Mouse (Mus musculus) neural tube, postnatal 0 days (tissue): Measurements from ENCODE around the gene Caln1. TPM values are rescaled to one million over a fixed set of nuclear protein-coding genes. Genes with fewer than 3 reads are reported as not detected.

Experiments
- polyA plus RNA-seq: library from polyadenylated mRNA; unstranded; fragments of >200 nt; fragmentation: Nextera tagmentation; extraction: Ambion mirVana; gene quantifications from 2 replicates; pipeline ENCODE4 v1.2.1, GENCODE M21; 2015

Caln1 gene
- 77.0 and 81.1 TPM in 2 replicates for polyA plus RNA-seq

GRCm38 (mm10) chr5:130369237-130369636 lies at the start of gene Caln1:
Caln1 (plus strand) TSS chr5:130369455.

DNA sequence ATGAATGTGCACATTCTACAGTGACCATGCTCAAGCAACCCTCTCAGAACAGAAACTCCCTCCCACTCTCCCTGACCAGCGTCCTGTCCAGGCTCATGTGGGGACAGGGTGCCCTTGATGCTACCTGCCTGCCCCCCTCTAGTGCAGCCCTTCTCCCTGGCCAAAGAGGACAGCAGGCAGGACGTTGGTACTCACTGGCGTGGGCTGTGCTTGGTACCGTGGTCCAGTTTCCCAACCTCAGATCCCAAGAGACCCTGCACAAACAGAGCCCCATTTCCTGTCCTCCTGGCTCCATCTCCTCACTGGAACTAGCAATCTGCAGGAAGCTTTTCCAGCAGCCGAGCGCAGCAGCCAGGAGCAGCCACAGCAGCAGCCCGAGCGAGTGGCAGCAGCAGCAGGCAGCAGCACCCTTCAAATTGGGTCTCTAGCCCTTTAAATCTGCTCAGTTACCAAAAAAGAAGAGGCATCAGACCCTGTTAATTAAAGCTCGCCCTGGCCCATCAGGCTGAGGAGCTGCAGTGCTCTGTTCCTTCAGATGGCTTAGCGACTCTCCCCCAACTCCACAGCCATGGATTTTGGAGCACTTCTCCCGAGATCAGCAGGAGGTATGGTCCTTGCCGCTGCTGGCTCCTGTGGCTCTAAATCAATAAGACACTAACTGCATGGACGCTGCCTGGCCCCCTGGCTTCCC lies 15.1 kb downstream of the Caln1 start, which contains the start of gene A330070K13Rik:
TSS of gene A330070K13Rik (minus strand) at position 410 of the 691 bp plus-strand sequence.

Other genes starting within 250 kb of the Caln1 start
- gene Kctd7, start 224.6 kb upstream of the Caln1 start, polyA plus RNA-seq = 11.6 and 12.9 TPM in 2 replicates
- gene Rabgef1, start 197.7 kb upstream of the Caln1 start, polyA plus RNA-seq = 29.6 and 32.7 TPM in 2 replicates
- gene Tmem248, start 152.4 kb upstream of the Caln1 start, polyA plus RNA-seq = 31.4 and 36.8 TPM in 2 replicates
- gene Sbds, start 113.9 kb upstream of the Caln1 start, polyA plus RNA-seq = 58.3 and 61.9 TPM in 2 replicates
- 16.7 and 18.1 TPM in 2 replicates for gene Tyw1, start 113.8 kb upstream of the Caln1 start, polyA plus RNA-seq
- 0.77 and 1.2 TPM in 2 replicates for gene A330070K13Rik, start 15.2 kb downstream of the Caln1 start, polyA plus RNA-seq